Mouse (Mus musculus): ENCODE data around the gene Dok3.

GRCm38 (mm10) chr13:55512379-55513031 lies 16.6 kb downstream of the Dok3 start:
- TF ChIP-seq CTCF (IDR thresholded peaks at IDR 0.05; ENCODE audit: control insufficient read depth, insufficient read depth, low read length), result no peak
- TF ChIP-seq POLR2A (IDR thresholded peaks at IDR 0.05; ENCODE audit: borderline replicate concordance, control insufficient read depth, low read depth, low read length), result no peak

All from bone marrow, adult 2 months (tissue).